Mouse (Mus musculus) embryonic facial prominence, embryonic 14.5 days (tissue): ENCODE measurements around the gene Chic2. TPM values are rescaled to one million over a fixed set of nuclear protein-coding genes. Genes with fewer than 3 reads are reported as not detected.

Source experiments
- ATAC-seq: fragments of 200-750 bp; cut with Nextera tagmentation; 2 replicates; pipeline ENCODE4 v1.8.0; 2017; ENCODE audit warnings: low read depth, moderate number of reproducible peaks, moderate TSS enrichment
- DNase-seq: peaks from one replicate; pipeline ENCODE4 v3.0.0-alpha.2; 2015; ENCODE audit warnings: low spot score
- H3K27ac ChIP-seq: fragments of 300-500 bp; sonication (generic); replicated peaks from 2 replicates; pipeline ENCODE4 v1.5.1; 2014; ENCODE audit warnings: low read depth, mild to moderate bottlenecking, low read length, moderate library complexity
- H3K27me3 ChIP-seq: fragments of 300-500 bp; sonication (generic); replicated peaks from 2 replicates; pipeline ENCODE4 v1.6.1; 2014; ENCODE audit warnings: low read length; ENCODE audit not compliant: control insufficient read depth, insufficient read depth
- H3K36me3 ChIP-seq: fragments of 300-500 bp; sonication (generic); 2 replicates; pipeline ENCODE4 v1.6.1; 2014; ENCODE audit warnings: low read length, mixed read lengths; ENCODE audit not compliant: control insufficient read depth, insufficient read depth
- H3K4me1 ChIP-seq: fragments of 300-500 bp; sonication (generic); 2 replicates; pipeline ENCODE4 v1.6.1; 2014; ENCODE audit warnings: antibody characterized with exemption, low read length; ENCODE audit not compliant: control insufficient read depth, insufficient read depth
- H3K4me2 ChIP-seq: fragments of 300-500 bp; sonication (generic); 2 replicates; pipeline ENCODE4 v1.6.1; 2014; ENCODE audit warnings: low read depth, mild to moderate bottlenecking, low read length, moderate library complexity, mixed read lengths
- H3K4me3 ChIP-seq: fragments of 300-500 bp; sonication (generic); 2 replicates; pipeline ENCODE4 v1.5.1; 2014; ENCODE audit warnings: low read depth, mild to moderate bottlenecking, low read length
- H3K9ac ChIP-seq: fragments of 300-500 bp; sonication (generic); 2 replicates; pipeline ENCODE4 v1.6.1; 2014; ENCODE audit warnings: low read depth, mild to moderate bottlenecking, low read length, moderate library complexity, mixed read lengths
- H3K9me3 ChIP-seq: fragments of 300-500 bp; sonication (generic); 2 replicates; pipeline ENCODE4 v1.6.1; 2016; ENCODE audit warnings: low read length; ENCODE audit not compliant: control insufficient read depth
- WGBS: fragments of 180-500 bp; shearing (Covaris S2); extraction: QIAGEN DNeasy Blood & Tissue Kit; methylation state at CpG from one replicate; pipeline ENCODE4 v1.1.7; 2014; 5-methylcytosine and 5-hydroxymethylcytosine counted together
- polyA plus RNA-seq: library from polyadenylated mRNA; unstranded; fragments of >200 nt; fragmentation: Nextera tagmentation; extraction: Ambion mirVana; gene quantifications from 2 replicates; pipeline ENCODE4 v1.2.1, GENCODE M21; 2014

Chic2 gene
- polyA plus RNA-seq, 1 experiment from 2014 or later = 53.4 TPM

- Histone ChIP-seq H3K4me3 (no peak overlapping the region), H3K36me3 (no peaks in the 10 kb centered on the region), H3K9me3 (no peaks in the 10 kb centered on the region), H3K27ac (no peak overlapping the region), H3K4me1 (no peaks in the 10 kb centered on the region), H3K27me3 (no peaks in the 10 kb centered on the region), H3K4me2 (no peak overlapping the region), H3K9ac (no peak overlapping the region)
- ATAC-seq = no peak
- DNase-seq = no peak
- WGBS = 57% methylated on average over 8 of the region's 8 CpGs
These were observed 96.1 kb downstream of the Chic2 start for GRCm38 (mm10) chr5:74948482-74948881.

Other genes with a start within 250 kb of the Chic2 start
- not detected in 2 replicates for gene Gsx2, start 30.8 kb upstream of the Chic2 start, polyA plus RNA-seq
- 81.3 and 100 TPM in 2 replicates for gene Pdgfra, start 107.5 kb upstream of the Chic2 start, polyA plus RNA-seq